Mouse (Mus musculus) embryonic facial prominence, embryonic 15.5 days (tissue): ENCODE data around the gene Trp63. TPM values are rescaled to one million over a fixed set of nuclear protein-coding genes. Genes with fewer than 3 reads are reported as not detected.

Experiments
- ATAC-seq: fragments of 200-750 bp; cut with Nextera tagmentation; 2 replicates; pipeline ENCODE4 v1.8.0; 2017; ENCODE audit warnings: low read depth, moderate TSS enrichment; ENCODE audit not compliant: insufficient number of reproducible peaks, low FRiP score, low TSS enrichment
- H3K27ac ChIP-seq: fragments of 300-500 bp; sonication (generic); replicated peaks from 2 replicates; pipeline ENCODE4 v1.5.1; 2015; ENCODE audit warnings: mild to moderate bottlenecking, inconsistent platforms
- H3K27me3 ChIP-seq: fragments of 300-500 bp; sonication (generic); 2 replicates; pipeline ENCODE4 v1.6.1; 2015; ENCODE audit warnings: inconsistent platforms
- H3K36me3 ChIP-seq: fragments of 300-500 bp; sonication (generic); 2 replicates; pipeline ENCODE4 v1.6.1; 2015; ENCODE audit warnings: mild to moderate bottlenecking, inconsistent platforms
- H3K4me1 ChIP-seq: fragments of 300-500 bp; sonication (generic); 2 replicates; pipeline ENCODE4 v1.6.1; 2015; ENCODE audit warnings: inconsistent platforms
- H3K4me2 ChIP-seq: fragments of 300-500 bp; sonication (generic); replicated peaks from 2 replicates; pipeline ENCODE4 v1.6.1; 2015; ENCODE audit warnings: mild to moderate bottlenecking, inconsistent platforms
- H3K4me3 ChIP-seq: fragments of 300-500 bp; sonication (generic); replicated peaks from 2 replicates; pipeline ENCODE4 v1.5.1; 2015; ENCODE audit warnings: mild to moderate bottlenecking, inconsistent platforms
- H3K9ac ChIP-seq: fragments of 300-500 bp; sonication (generic); 2 replicates; pipeline ENCODE4 v1.6.1; 2015; ENCODE audit warnings: inconsistent platforms
- H3K9me3 ChIP-seq: fragments of 300-500 bp; sonication (generic); replicated peaks from 2 replicates; pipeline ENCODE4 v1.6.1; 2016; ENCODE audit warnings: inconsistent platforms
- WGBS: fragments of 180-500 bp; shearing (Covaris S2); methylation state at CpG from one replicate; pipeline ENCODE4 v1.1.7; 2015; 5-methylcytosine and 5-hydroxymethylcytosine counted together
- polyA plus RNA-seq: library from polyadenylated mRNA; unstranded; fragments of >200 nt; fragmentation: Nextera tagmentation; extraction: Ambion mirVana; gene quantifications from 2 replicates; pipeline ENCODE4 v1.2.1, GENCODE M21; 2015

The Trp63 gene
- polyA plus RNA-seq, 1 experiment from 2014 or later = 74.6 TPM

GRCm38 (mm10) chr16:25779964-25780363, 96.4 kb downstream of the Trp63 start:
- Histone ChIP-seq H3K36me3 (no peaks in the 10 kb centered on the region), H3K4me2 (no peak overlapping the region), H3K4me1 (no peaks in the 10 kb centered on the region), H3K27ac (peak overlapping the region; percentile 52), H3K4me3 (no peak overlapping the region), H3K27me3 (no peaks in the 10 kb centered on the region), H3K9me3 (no peaks in the 10 kb centered on the region), H3K9ac (no peak overlapping the region)
- WGBS = 43% methylated on average over 4 of the region's 4 CpGs
- ATAC-seq = no peak

- Histone ChIP-seq H3K36me3 (no peaks in the 10 kb centered on the region), H3K9ac (no peak overlapping the region), H3K27me3 (no peaks in the 10 kb centered on the region), H3K9me3 (no peaks in the 10 kb centered on the region), H3K4me2 (no peak overlapping the region), H3K27ac (no peak overlapping the region), H3K4me1 (no peaks in the 10 kb centered on the region), H3K4me3 (no peak overlapping the region)
- 81% methylated on average over 2 of the region's 2 CpGs for WGBS
- ATAC-seq = no peak
Measured at GRCm38 (mm10) chr16:25784246-25784645, 100.7 kb downstream of the Trp63 start.

- no peaks in the 10 kb centered on the region for H3K9me3 ChIP-seq
- H3K4me1 ChIP-seq = no peaks in the 10 kb centered on the region
- no peak overlapping the region for H3K4me3 ChIP-seq
- H3K4me2 ChIP-seq = no peak overlapping the region
- no peak overlapping the region for H3K9ac ChIP-seq
- H3K36me3 ChIP-seq = no peaks in the 10 kb centered on the region
- H3K27me3 ChIP-seq = no peaks in the 10 kb centered on the region
- no peak for ATAC-seq
- 31% methylated on average over 5 of the region's 5 CpGs for WGBS
- no peak overlapping the region for H3K27ac ChIP-seq
Measured at GRCm38 (mm10) chr16:25786457-25786856, 102.9 kb downstream of the Trp63 start.

GRCm38 (mm10) chr16:25792640-25793266, 109.2 kb downstream of the Trp63 start:
- H3K4me1 ChIP-seq = no peaks in the 10 kb centered on the region
- H3K4me2 ChIP-seq = no peak overlapping the region
- no peak overlapping the region for H3K9ac ChIP-seq
- H3K36me3 ChIP-seq = no peaks in the 10 kb centered on the region
- no peak overlapping the region for H3K27ac ChIP-seq
- ATAC-seq = no peak
- H3K27me3 ChIP-seq = no peaks in the 10 kb centered on the region
- H3K4me3 ChIP-seq = no peak overlapping the region
- H3K9me3 ChIP-seq = no peaks in the 10 kb centered on the region
- WGBS = 61% methylated on average over 5 of the region's 5 CpGs

- Histone ChIP-seq H3K27me3 (no peaks in the 10 kb centered on the region), H3K27ac (no peak overlapping the region), H3K9ac (no peak overlapping the region), H3K4me2 (no peak overlapping the region), H3K4me3 (no peak overlapping the region), H3K9me3 (no peaks in the 10 kb centered on the region), H3K36me3 (no peaks in the 10 kb centered on the region), H3K4me1 (no peaks in the 10 kb centered on the region)
- 79% methylated on average over 4 of the region's 4 CpGs for WGBS
- no peak for ATAC-seq
Measured at GRCm38 (mm10) chr16:25797732-25798294, 114.2 kb downstream of the Trp63 start.

DNA sequence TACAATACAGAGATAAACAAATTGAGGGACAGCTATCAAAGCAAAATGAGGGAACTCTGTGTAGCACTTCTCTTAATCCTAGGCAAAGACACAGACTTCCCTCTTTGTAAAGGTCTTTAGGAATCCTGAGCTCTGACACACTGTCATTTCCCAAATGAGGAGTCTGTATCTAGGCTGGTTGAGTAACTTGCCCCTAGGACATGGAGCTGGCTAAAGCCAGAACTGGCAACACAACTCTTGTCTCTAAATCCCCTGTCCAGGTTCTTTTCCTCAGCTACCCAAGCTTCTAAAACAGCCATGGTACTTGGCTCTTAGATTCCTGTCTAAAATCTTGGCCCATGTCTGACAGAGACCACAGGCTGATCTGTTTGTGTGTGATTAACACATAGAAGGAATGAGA, 116.1 kb downstream of the Trp63 start:
- Histone ChIP-seq H3K9me3 (no peaks in the 10 kb centered on the region), H3K4me2 (no peak overlapping the region), H3K27me3 (no peaks in the 10 kb centered on the region), H3K27ac (no peak overlapping the region), H3K4me3 (no peak overlapping the region), H3K36me3 (no peaks in the 10 kb centered on the region), H3K4me1 (no peaks in the 10 kb centered on the region), H3K9ac (no peak overlapping the region)
- ATAC-seq = no peak

- no peak for ATAC-seq
- H3K4me2 ChIP-seq = peak overlapping the region; percentile 32
- H3K4me1 ChIP-seq = no peaks in the 10 kb centered on the region
- peak overlapping the region; percentile 53; the same call in 1 of the 2 replicates for H3K27ac ChIP-seq
- no peaks in the 10 kb centered on the region for H3K27me3 ChIP-seq
- peak overlapping the region; percentile 38 for H3K4me3 ChIP-seq
- WGBS = 52% methylated on average over 3 of the region's 3 CpGs
- H3K36me3 ChIP-seq = no peaks in the 10 kb centered on the region
- no peak overlapping the region for H3K9ac ChIP-seq
- no peaks in the 10 kb centered on the region for H3K9me3 ChIP-seq
Measured at GRCm38 (mm10) chr16:25804955-25805354, 121.4 kb downstream of the Trp63 start.

GRCm38 (mm10) chr16:25807116-25807515, 123.6 kb downstream of the Trp63 start:
- Histone ChIP-seq H3K36me3 (no peaks in the 10 kb centered on the region), H3K9ac (no peak overlapping the region), H3K27me3 (no peaks in the 10 kb centered on the region), H3K4me3 (no peak overlapping the region), H3K4me2 (no peak overlapping the region), H3K27ac (no peak overlapping the region), H3K4me1 (no peaks in the 10 kb centered on the region), H3K9me3 (no peaks in the 10 kb centered on the region)
- ATAC-seq = no peak

DNA sequence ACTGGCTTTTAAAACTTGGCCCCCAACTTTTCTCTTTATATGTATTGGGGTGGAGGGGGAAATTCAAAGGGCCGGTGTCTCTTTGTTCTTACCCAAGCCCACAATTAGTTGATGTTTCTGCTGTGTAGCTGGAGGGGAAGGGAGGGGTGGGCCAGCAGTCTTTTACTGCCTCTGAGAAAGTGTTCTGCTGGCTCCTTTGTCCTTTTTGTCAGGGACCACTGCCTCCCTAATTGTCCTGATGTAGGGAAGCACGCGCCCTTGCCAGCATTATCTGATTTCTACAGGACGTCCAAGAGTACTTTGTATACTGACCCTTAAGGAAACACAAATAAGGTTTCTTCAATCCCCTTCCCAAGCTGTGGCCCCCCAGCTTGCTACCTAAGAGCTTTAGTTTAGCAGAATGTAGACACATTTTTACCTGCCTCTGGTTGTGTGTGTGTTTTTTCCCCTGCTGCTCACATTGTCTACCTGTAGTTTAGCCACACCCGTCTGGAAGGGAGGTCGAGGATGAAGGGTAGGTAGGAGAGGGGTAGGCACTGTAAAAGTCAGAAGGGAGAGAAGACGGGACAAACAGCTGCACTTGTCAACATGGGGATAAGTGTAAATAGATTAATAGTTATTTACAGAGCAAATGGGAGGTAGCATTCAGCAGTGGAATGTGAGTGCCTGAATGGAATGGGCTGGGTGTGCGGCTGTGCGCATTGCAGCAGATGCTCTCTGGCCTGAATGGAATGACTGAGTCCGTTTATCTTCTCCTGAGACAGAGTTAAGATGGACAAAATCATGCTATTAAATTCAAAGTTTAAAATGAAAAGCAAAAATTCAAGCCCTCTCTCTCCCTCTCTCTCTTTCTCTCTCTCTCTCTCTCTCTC, 134.4 kb downstream of the Trp63 start:
- ATAC-seq = no peak
- 34% methylated on average over 10 of the region's 10 CpGs for whole genome bisulfite sequencing
- peak overlapping the region; percentile 34; the same call in 1 of the 2 replicates for H3K27ac ChIP-seq

GRCm38 (mm10) chr16:25826016-25826415, 142.5 kb downstream of the Trp63 start:
- 0 out of 2 replicates have a peak overlapping the region, but pooled peaks have one; percentile 13 for H3K27ac ChIP-seq
- H3K27me3 ChIP-seq = no peaks in the 10 kb centered on the region

More for the DNA sequence above, 134.4 kb downstream of the Trp63 start:
- H3K9ac ChIP-seq = no peak overlapping the region
- H3K27me3 ChIP-seq = no peaks in the 10 kb centered on the region
- no peak overlapping the region for H3K4me3 ChIP-seq
- no peaks in the 10 kb centered on the region for H3K36me3 ChIP-seq
- H3K4me1 ChIP-seq = peaks cover 6% of the 10 kb centered on the region; the same call in 1 of the 2 replicates
- no peaks in the 10 kb centered on the region for H3K9me3 ChIP-seq
- no peak overlapping the region for H3K4me2 ChIP-seq

DNA sequence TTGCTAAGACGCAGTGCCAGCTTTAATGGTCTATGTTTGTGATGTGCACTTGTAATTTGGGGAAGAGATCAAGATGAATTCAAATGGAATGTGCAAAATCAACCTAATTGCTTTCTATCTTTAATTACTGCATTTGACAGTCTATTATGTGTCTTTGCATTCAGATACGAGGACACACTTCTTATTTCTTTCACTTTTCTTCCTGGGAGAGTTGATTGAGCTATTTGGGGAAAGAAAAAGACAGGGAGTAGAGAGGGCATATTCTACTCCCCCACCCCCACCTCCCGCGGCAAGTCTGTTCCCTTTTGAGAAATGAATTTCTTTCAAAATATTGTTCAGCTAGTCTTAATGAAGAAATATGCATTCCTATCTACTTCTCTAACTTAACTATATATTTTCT, 149.0 kb downstream of the Trp63 start:
- 54% methylated on average over 4 of the region's 4 CpGs for WGBS
- peaks cover 12% of the 10 kb centered on the region for H3K4me1 ChIP-seq

More at GRCm38 (mm10) chr16:25826016-25826415, 142.5 kb downstream of the Trp63 start:
- no peak for ATAC-seq
- Histone ChIP-seq H3K9me3 (no peaks in the 10 kb centered on the region), H3K36me3 (no peaks in the 10 kb centered on the region), H3K4me1 (no peaks in the 10 kb centered on the region), H3K4me3 (no peak overlapping the region), H3K9ac (no peak overlapping the region), H3K4me2 (no peak overlapping the region)
- 33% methylated on average over 7 of the region's 7 CpGs for WGBS

More for the DNA sequence above, 149.0 kb downstream of the Trp63 start:
- Histone ChIP-seq H3K27me3 (no peaks in the 10 kb centered on the region), H3K9me3 (no peaks in the 10 kb centered on the region), H3K4me2 (no peak overlapping the region), H3K9ac (no peak overlapping the region), H3K4me3 (no peak overlapping the region), H3K36me3 (no peaks in the 10 kb centered on the region), H3K27ac (peak overlapping the region; percentile 55; the same call in 1 of the 2 replicates)
- no peak for ATAC-seq
